Mouse (Mus musculus) hindbrain, embryonic 10.5 days (tissue): ENCODE measurements around the gene Scin. TPM values are rescaled to one million over a fixed set of nuclear protein-coding genes. Genes with fewer than 3 reads are reported as not detected.

Experiments used
- DNase-seq: peaks from one replicate; pipeline ENCODE4 v3.0.0-alpha.2; 2017; ENCODE audit warnings: low spot score
- H3K27ac ChIP-seq: fragments of 300-500 bp; sonication (generic); 2 replicates; pipeline ENCODE4 v1.5.1; 2016; ENCODE audit warnings: mild to moderate bottlenecking, moderate library complexity
- H3K27me3 ChIP-seq: fragments of 300-500 bp; sonication (generic); 2 replicates; pipeline ENCODE4 v1.6.1; 2016; ENCODE audit warnings: mild to moderate bottlenecking; ENCODE audit not compliant: poor library complexity, insufficient read depth, severe bottlenecking
- H3K36me3 ChIP-seq: fragments of 300-500 bp; sonication (generic); 2 replicates; pipeline ENCODE4 v1.6.1; 2016; ENCODE audit warnings: mild to moderate bottlenecking, moderate library complexity
- H3K4me1 ChIP-seq: fragments of 300-500 bp; sonication (generic); replicated peaks from 2 replicates; pipeline ENCODE4 v1.6.1; 2016; ENCODE audit warnings: mild to moderate bottlenecking
- H3K4me3 ChIP-seq: fragments of 300-500 bp; sonication (generic); 2 replicates; pipeline ENCODE4 v1.5.1; 2016; ENCODE audit warnings: mild to moderate bottlenecking, moderate library complexity
- H3K9me3 ChIP-seq: fragments of 300-500 bp; sonication (generic); 2 replicates; pipeline ENCODE4 v1.6.1; 2016; ENCODE audit warnings: mild to moderate bottlenecking, moderate library complexity
- WGBS: fragments of 180-500 bp; shearing (Covaris S2); methylation state at CpG from one replicate; pipeline ENCODE4 v1.1.7; 2016; 5-methylcytosine and 5-hydroxymethylcytosine counted together
- polyA plus RNA-seq: library from polyadenylated mRNA; unstranded; fragments of >200 nt; fragmentation: Nextera tagmentation; extraction: Ambion mirVana; gene quantifications from 2 replicates; pipeline ENCODE4 v1.2.1, GENCODE M21; 2016

Gene Scin
- polyA plus RNA-seq, 1 experiment from 2014 or later: 0.12 TPM

- H3K27ac ChIP-seq: no peak overlapping the region
- H3K4me1 ChIP-seq: no peaks in the 10 kb centered on the region
- DNase-seq: no peak
- H3K4me3 ChIP-seq: no peak overlapping the region
- 90% methylated on average over 8 of the region's 8 CpGs for WGBS
- H3K36me3 ChIP-seq: no peaks in the 10 kb centered on the region
- H3K27me3 ChIP-seq: peaks cover 5% of the 10 kb centered on the region
- no peaks in the 10 kb centered on the region for H3K9me3 ChIP-seq
These were observed 5.6 kb upstream of the Scin start for GRCm38 (mm10) chr12:40139484-40140245.

GRCm38 (mm10) chr12:40134529-40134928 is 501 bp upstream of the Scin start:
- no peaks in the 10 kb centered on the region for H3K36me3 ChIP-seq
- H3K4me3 ChIP-seq: peak overlapping the region; percentile 57
- no peak overlapping the region for H3K27ac ChIP-seq
- H3K4me1 ChIP-seq: peaks cover 15% of the 10 kb centered on the region
- WGBS: 47% methylated on average over 11 of the region's 11 CpGs
- H3K9me3 ChIP-seq: no peaks in the 10 kb centered on the region
- peak; percentile 7 for DNase-seq
- peaks cover 42% of the 10 kb centered on the region for H3K27me3 ChIP-seq

- 19% methylated on average over 10 of the region's 10 CpGs for WGBS
- Histone ChIP-seq H3K27ac (no peak overlapping the region), H3K27me3 (peaks cover 42% of the 10 kb centered on the region), H3K4me3 (peak overlapping the region; percentile 57), H3K36me3 (no peaks in the 10 kb centered on the region), H3K4me1 (peaks cover 15% of the 10 kb centered on the region), H3K9me3 (no peaks in the 10 kb centered on the region)
- DNase-seq: no peak
These were observed 845 bp downstream of the Scin start for GRCm38 (mm10) chr12:40133194-40133572.

GRCm38 (mm10) chr12:40118872-40119271 is 15.2 kb downstream of the Scin start:
- WGBS: 75% methylated on average over 2 of the region's 2 CpGs
- Histone ChIP-seq H3K27ac (no peak overlapping the region), H3K27me3 (no peaks in the 10 kb centered on the region), H3K4me3 (no peak overlapping the region), H3K4me1 (no peaks in the 10 kb centered on the region), H3K9me3 (no peaks in the 10 kb centered on the region), H3K36me3 (no peaks in the 10 kb centered on the region)
- no peak for DNase-seq

GRCm38 (mm10) chr12:40117045-40117444 is 17.0 kb downstream of the Scin start:
- WGBS: 93% methylated on average over 6 of the region's 6 CpGs
- no peaks in the 10 kb centered on the region for H3K4me1 ChIP-seq
- DNase-seq: no peak
- no peaks in the 10 kb centered on the region for H3K27me3 ChIP-seq
- H3K27ac ChIP-seq: no peak overlapping the region
- no peaks in the 10 kb centered on the region for H3K9me3 ChIP-seq
- H3K4me3 ChIP-seq: no peak overlapping the region
- no peaks in the 10 kb centered on the region for H3K36me3 ChIP-seq

GRCm38 (mm10) chr12:40116214-40116613 is 17.8 kb downstream of the Scin start:
- no peak for DNase-seq
- Histone ChIP-seq H3K9me3 (no peaks in the 10 kb centered on the region), H3K4me1 (no peaks in the 10 kb centered on the region), H3K27me3 (no peaks in the 10 kb centered on the region), H3K4me3 (no peak overlapping the region), H3K27ac (no peak overlapping the region), H3K36me3 (no peaks in the 10 kb centered on the region)
- WGBS: 87% methylated on average over 5 of the region's 5 CpGs

- Histone ChIP-seq H3K36me3 (no peaks in the 10 kb centered on the region), H3K4me3 (no peak overlapping the region), H3K9me3 (no peaks in the 10 kb centered on the region), H3K27me3 (no peaks in the 10 kb centered on the region), H3K4me1 (no peaks in the 10 kb centered on the region), H3K27ac (no peak overlapping the region)
- no peak for DNase-seq
- 91% methylated on average over 4 of the region's 4 CpGs for WGBS
These were observed 19.1 kb downstream of the Scin start for GRCm38 (mm10) chr12:40114883-40115282.

GRCm38 (mm10) chr12:40114020-40114419 is 20.0 kb downstream of the Scin start:
- DNase-seq: no peak
- WGBS: 90% methylated on average over 3 of the region's 3 CpGs
- no peaks in the 10 kb centered on the region for H3K27me3 ChIP-seq
- no peaks in the 10 kb centered on the region for H3K9me3 ChIP-seq
- no peaks in the 10 kb centered on the region for H3K36me3 ChIP-seq
- no peak overlapping the region for H3K27ac ChIP-seq
- H3K4me1 ChIP-seq: no peaks in the 10 kb centered on the region
- no peak overlapping the region for H3K4me3 ChIP-seq

- H3K36me3 ChIP-seq: no peaks in the 10 kb centered on the region
- H3K4me3 ChIP-seq: no peak overlapping the region
- H3K9me3 ChIP-seq: no peaks in the 10 kb centered on the region
- H3K27me3 ChIP-seq: no peaks in the 10 kb centered on the region
- H3K4me1 ChIP-seq: no peaks in the 10 kb centered on the region
- DNase-seq: no peak
- no peak overlapping the region for H3K27ac ChIP-seq
- WGBS: 79% methylated on average over 2 of the region's 2 CpGs
These were observed 20.4 kb downstream of the Scin start for GRCm38 (mm10) chr12:40113605-40114004.

- 85% methylated on average over 1 of the region's 1 CpGs for WGBS
- H3K27ac ChIP-seq: no peak overlapping the region
- no peaks in the 10 kb centered on the region for H3K4me1 ChIP-seq
- H3K9me3 ChIP-seq: no peaks in the 10 kb centered on the region
- H3K36me3 ChIP-seq: no peaks in the 10 kb centered on the region
- H3K4me3 ChIP-seq: no peak overlapping the region
- no peaks in the 10 kb centered on the region for H3K27me3 ChIP-seq
- DNase-seq: no peak
These were observed 24.8 kb downstream of the Scin start for GRCm38 (mm10) chr12:40109227-40109626.

- no peak overlapping the region for H3K27ac ChIP-seq
- WGBS: 86% methylated on average over 2 of the region's 2 CpGs
- H3K36me3 ChIP-seq: no peaks in the 10 kb centered on the region
- no peak overlapping the region for H3K4me3 ChIP-seq
- H3K9me3 ChIP-seq: no peaks in the 10 kb centered on the region
- H3K4me1 ChIP-seq: no peaks in the 10 kb centered on the region
- H3K27me3 ChIP-seq: no peaks in the 10 kb centered on the region
- no peak for DNase-seq
These were observed 25.9 kb downstream of the Scin start for GRCm38 (mm10) chr12:40108143-40108542.

- WGBS: 70% methylated on average over 5 of the region's 5 CpGs
These were observed 27.2 kb downstream of the Scin start for GRCm38 (mm10) chr12:40106874-40107273.

GRCm38 (mm10) chr12:40104750-40105149 is 29.3 kb downstream of the Scin start:
- no peaks in the 10 kb centered on the region for H3K36me3 ChIP-seq
- H3K4me1 ChIP-seq: no peaks in the 10 kb centered on the region
- H3K4me3 ChIP-seq: no peak overlapping the region
- H3K27ac ChIP-seq: no peak overlapping the region
- H3K27me3 ChIP-seq: no peaks in the 10 kb centered on the region
- no peak for DNase-seq
- H3K9me3 ChIP-seq: no peaks in the 10 kb centered on the region
- WGBS: 81% methylated on average over 2 of the region's 2 CpGs

More at GRCm38 (mm10) chr12:40106874-40107273, 27.2 kb downstream of the Scin start:
- DNase-seq: no peak
- Histone ChIP-seq H3K4me3 (no peak overlapping the region), H3K36me3 (no peaks in the 10 kb centered on the region), H3K27me3 (no peaks in the 10 kb centered on the region), H3K4me1 (no peaks in the 10 kb centered on the region), H3K9me3 (no peaks in the 10 kb centered on the region), H3K27ac (no peak overlapping the region)

- Histone ChIP-seq H3K4me3 (no peak overlapping the region), H3K27me3 (no peaks in the 10 kb centered on the region), H3K4me1 (no peaks in the 10 kb centered on the region), H3K36me3 (no peaks in the 10 kb centered on the region), H3K9me3 (no peaks in the 10 kb centered on the region), H3K27ac (no peak overlapping the region)
- no peak for DNase-seq
- WGBS: 94% methylated on average over 2 of the region's 2 CpGs
These were observed 31.7 kb downstream of the Scin start for GRCm38 (mm10) chr12:40102359-40102758.
